Comparison of ENCODE assay signal across 28 mouse cellular contexts in genomic region chr16:88848558-88848957, GRCm38 (mm10). TPM values are rescaled to one million over a fixed set of nuclear protein-coding genes. Genes with fewer than 3 reads are reported as not detected.
A peak's percentile ranks its signal among the peaks of the same experiment; 100 is the strongest.
DNase-seq lines count a peak whose midpoint lies in the region; ATAC-seq and TF ChIP-seq lines count a peak whose summit lies in the region.
"Had no signal": no experiment of that assay in that cellular context is flagged by ENCODE, and none has a peak within 500 bp of the region (broad histone marks: within the 10 kb centered on the region; RNA-seq: fewer than 3 reads in every experiment).

No protein-coding gene starts in this region.

- ATAC-seq in liver, embryonic 13.5 days (ENCODE audit: low read depth) = 0 out of 2 replicates have a peak, but pooled peaks have one; percentile 31
- ATAC-seq in liver, embryonic 11.5 days (replicated peaks; ENCODE audit: low FRiP score) = no peak
- ATAC-seq in liver, embryonic 16.5 days (ENCODE audit: low read depth) = peak; percentile 54
- ATAC-seq in liver, embryonic 12.5 days = no peak
- ATAC-seq in liver, postnatal 0 days = peak; percentile 78
- ATAC-seq: activated CD4-positive, CD25-positive, alpha-beta regulatory T cell, adult 4 months; CD4-positive, CD25-positive, alpha-beta regulatory T cell, adult 4 months; Patski had no signal

- H3K27ac ChIP-seq in liver, adult 2 months (replicated peaks; ENCODE audit: insufficient read depth, low read depth, low read length) = no peak overlapping the region
- H3K27ac ChIP-seq in liver, embryonic 13.5 days = no peak overlapping the region
- H3K27ac ChIP-seq in liver, embryonic 11.5 days (ENCODE audit: low read depth, low read length) = no peak overlapping the region
- H3K27ac ChIP-seq in liver, embryonic 16.5 days (ENCODE audit: low read length) = no peak overlapping the region
- no peak overlapping the region for H3K27ac ChIP-seq in liver, embryonic 12.5 days
- peak overlapping the region; percentile 80 for H3K27ac ChIP-seq in liver, postnatal 0 days (ENCODE audit: low read depth)

- no peaks in the 10 kb centered on the region for H3K79me2 ChIP-seq in liver, adult 2 months (ENCODE audit: control insufficient read depth, insufficient read depth, low read length)

- H3K4me1 ChIP-seq in liver, adult 2 months (ENCODE audit: control insufficient read depth, insufficient read depth, low read length) = peaks cover 6% of the 10 kb centered on the region
- H3K4me1 ChIP-seq in liver, embryonic 13.5 days (replicated peaks) = no peaks in the 10 kb centered on the region
- H3K4me1 ChIP-seq in liver, embryonic 11.5 days (replicated peaks; ENCODE audit: control insufficient read depth, insufficient read depth, low read length) = no peaks in the 10 kb centered on the region
- H3K4me1 ChIP-seq in liver, embryonic 16.5 days (ENCODE audit: control insufficient read depth, low read depth, low read length) = no peaks in the 10 kb centered on the region
- H3K4me1 ChIP-seq in liver, embryonic 12.5 days = no peaks in the 10 kb centered on the region
- H3K4me1 ChIP-seq in liver, postnatal 0 days (ENCODE audit: insufficient read depth) = peaks cover 2% of the 10 kb centered on the region; the same call in 1 of the 2 replicates

- TF ChIP-seq CTCF in liver, adult 2 months (IDR thresholded peaks at IDR 0.05; ENCODE audit: low read depth, low read length) = no peak
- no peak for TF ChIP-seq CTCF in liver, postnatal 0 days (IDR thresholded peaks at IDR 0.05; ENCODE audit: low read depth)

- H3K9me3 ChIP-seq in liver, embryonic 13.5 days (replicated peaks) = no peaks in the 10 kb centered on the region
- no peaks in the 10 kb centered on the region for H3K9me3 ChIP-seq in liver, embryonic 11.5 days (ENCODE audit: control insufficient read depth, low read length)
- H3K9me3 ChIP-seq in liver, embryonic 16.5 days (replicated peaks; ENCODE audit: control insufficient read depth, low read length) = no peaks in the 10 kb centered on the region
- H3K9me3 ChIP-seq in liver, embryonic 12.5 days (replicated peaks) = no peaks in the 10 kb centered on the region
- H3K9me3 ChIP-seq in liver, postnatal 0 days (ENCODE audit: low read length) = no peaks in the 10 kb centered on the region

- no peak overlapping the region for H3K4me3 ChIP-seq in liver, adult 2 months (ENCODE audit: insufficient read depth, low read depth, low read length)
- no peak overlapping the region for H3K4me3 ChIP-seq in liver, embryonic 13.5 days (replicated peaks)
- H3K4me3 ChIP-seq in liver, embryonic 11.5 days (ENCODE audit: low read depth, low read length) = no peak overlapping the region
- no peak overlapping the region for H3K4me3 ChIP-seq in liver, embryonic 16.5 days (ENCODE audit: low read depth, low read length)
- no peak overlapping the region for H3K4me3 ChIP-seq in liver, embryonic 12.5 days
- H3K4me3 ChIP-seq in liver, postnatal 0 days (ENCODE audit: low read depth, low read length) = no peak overlapping the region

- no peak overlapping the region for H3K9ac ChIP-seq in liver, adult 2 months (ENCODE audit: low read depth, low read length)
- no peak overlapping the region for H3K9ac ChIP-seq in liver, embryonic 13.5 days
- no peak overlapping the region for H3K9ac ChIP-seq in liver, embryonic 11.5 days (ENCODE audit: low read depth, low read length)
- no peak overlapping the region for H3K9ac ChIP-seq in liver, embryonic 16.5 days (ENCODE audit: low read depth, low read length)
- no peak overlapping the region for H3K9ac ChIP-seq in liver, embryonic 12.5 days
- no peak overlapping the region for H3K9ac ChIP-seq in liver, postnatal 0 days (replicated peaks)

- TF ChIP-seq EP300 in liver, postnatal 0 days (IDR thresholded peaks at IDR 0.05; ENCODE audit: low read depth) = 0 out of 2 replicates have a peak, but pooled peaks have one; percentile 23

- no peak overlapping the region for H3K4me2 ChIP-seq in liver, embryonic 13.5 days
- H3K4me2 ChIP-seq in liver, embryonic 11.5 days = no peak overlapping the region
- H3K4me2 ChIP-seq in liver, embryonic 16.5 days (ENCODE audit: low read depth, low read length) = no peak overlapping the region
- no peak overlapping the region for H3K4me2 ChIP-seq in liver, embryonic 12.5 days
- no peak overlapping the region for H3K4me2 ChIP-seq in liver, postnatal 0 days (ENCODE audit: low read depth, low read length)

- no peaks in the 10 kb centered on the region for H3K27me3 ChIP-seq in liver, adult 2 months (ENCODE audit: control insufficient read depth, insufficient read depth, low read length)
- H3K27me3 ChIP-seq in liver, embryonic 13.5 days = no peaks in the 10 kb centered on the region
- no peaks in the 10 kb centered on the region for H3K27me3 ChIP-seq in liver, embryonic 11.5 days (replicated peaks; ENCODE audit: control insufficient read depth, insufficient read depth, low read length)
- H3K27me3 ChIP-seq in liver, embryonic 16.5 days (ENCODE audit: control insufficient read depth, insufficient read depth, low read depth, low read length) = no peaks in the 10 kb centered on the region
- H3K27me3 ChIP-seq in liver, embryonic 12.5 days (replicated peaks) = no peaks in the 10 kb centered on the region
- no peaks in the 10 kb centered on the region for H3K27me3 ChIP-seq in liver, postnatal 0 days (ENCODE audit: insufficient read depth, low read length)
- H3K27me3 ChIP-seq: CH12.LX had no signal

- TF ChIP-seq POLR2A in liver, adult 2 months (IDR thresholded peaks at IDR 0.05; ENCODE audit: extremely low read depth, insufficient read depth, low read length) = no peak

- H3K36me3 ChIP-seq in liver, adult 2 months (ENCODE audit: control insufficient read depth, insufficient read depth, low read length) = no peaks in the 10 kb centered on the region
- no peaks in the 10 kb centered on the region for H3K36me3 ChIP-seq in liver, embryonic 13.5 days
- no peaks in the 10 kb centered on the region for H3K36me3 ChIP-seq in liver, embryonic 11.5 days (ENCODE audit: control insufficient read depth, insufficient read depth, low read length)
- no peaks in the 10 kb centered on the region for H3K36me3 ChIP-seq in liver, embryonic 16.5 days (ENCODE audit: control insufficient read depth, insufficient read depth)
- no peaks in the 10 kb centered on the region for H3K36me3 ChIP-seq in liver, embryonic 12.5 days
- no peaks in the 10 kb centered on the region for H3K36me3 ChIP-seq in liver, postnatal 0 days (replicated peaks; ENCODE audit: insufficient read depth, low read length)
- H3K36me3 ChIP-seq: G1E had no signal

- WGBS in liver, adult 2 months = 29% methylated on average over 4 of the region's 4 CpGs
- 64% methylated on average over 4 of the region's 4 CpGs for WGBS in liver, embryonic 13.5 days (ENCODE audit: insufficient replicate concordance)
- 79% methylated on average over 4 of the region's 4 CpGs for WGBS in liver, embryonic 11.5 days
- WGBS in liver, embryonic 16.5 days (ENCODE audit: insufficient replicate concordance) = 52% methylated on average over 4 of the region's 4 CpGs
- WGBS in liver, embryonic 12.5 days (ENCODE audit: insufficient replicate concordance) = 64% methylated on average over 4 of the region's 4 CpGs
- 54% methylated on average over 4 of the region's 4 CpGs for WGBS in liver, postnatal 0 days (ENCODE audit: insufficient replicate concordance)

- peak; percentile 6 for DNase-seq in liver, adult 2 months (ENCODE audit: extremely low read depth, low read depth, low spot score)
- no peak for DNase-seq in liver
- DNase-seq in liver, embryonic 13.5 days = no peak
- DNase-seq in liver, embryonic 11.5 days (ENCODE audit: low spot score) = no peak
- no peak for DNase-seq in liver, postnatal 0 days
- DNase-seq in kidney, postnatal 25 days = no peak
- DNase-seq: adrenal gland, adult 2 months; adrenal gland, adult 8-10 months; adrenal gland, postnatal 10 days; adrenal gland, postnatal 14 days; adrenal gland, postnatal 25 days; adrenal gland, postnatal 36 days; B cell, adult 2 months; cerebellum, adult 11 months; cerebellum, adult 11-12 months had no signal

RNA-seq across cellular contexts. Expression of gene Krtap19-1, which starts 20.7 kb away (rescaled TPM):
- not detected in 2 replicates for total RNA-seq in liver, adult 2 months (2014; rRNA removed)
- not detected in 2 replicates for polyA plus RNA-seq in liver, adult 2 months (2012; rRNA removed)
- not detected in 2 replicates for polyA plus RNA-seq in liver, embryonic 13.5 days (2015; fragmentation: Nextera tagmentation; extraction: Ambion mirVana)
- not detected in 2 replicates for polyA plus RNA-seq in liver, embryonic 11.5 days (2014; fragmentation: Nextera tagmentation; extraction: Ambion mirVana)
- not detected in 2 replicates for polyA plus RNA-seq in liver, embryonic 16.5 days (2015; fragmentation: Nextera tagmentation; extraction: Ambion mirVana)
- not detected in 2 replicates for polyA plus RNA-seq in liver, embryonic 12.5 days (2016; fragmentation: Nextera tagmentation; extraction: Ambion mirVana)
- not detected in 2 replicates for polyA plus RNA-seq in liver, postnatal 0 days (2015; fragmentation: Nextera tagmentation; extraction: Ambion mirVana)
- total RNA-seq: adrenal gland, adult 18-20 months; adrenal gland, adult 2 months; adrenal gland, adult 8-10 months; adrenal gland, postnatal 10 days; adrenal gland, postnatal 14 days; adrenal gland, postnatal 25 days; adrenal gland, postnatal 36 days; adrenal gland, postnatal 4 days; CH12.LX; ES-E14; G1E; MEL had no signal
- polyA plus RNA-seq: activated CD4-positive, CD25-positive, alpha-beta regulatory T cell, adult 4 months; adrenal gland, adult 2 months; brain, embryonic 14.5 days; C2C12; CD4-positive, CD25-positive, alpha-beta regulatory T cell, adult 4 months; G1E; Patski had no signal

RNA-seq across cellular contexts. Expression of gene Krtap14, which starts 22.6 kb away (rescaled TPM):
- not detected in 2 replicates for total RNA-seq in liver, adult 2 months (2014; rRNA removed)
- not detected in 2 replicates for polyA plus RNA-seq in liver, adult 2 months (2012; rRNA removed)
- not detected in 2 replicates for polyA plus RNA-seq in liver, embryonic 13.5 days (2015; fragmentation: Nextera tagmentation; extraction: Ambion mirVana)
- not detected in 2 replicates for polyA plus RNA-seq in liver, embryonic 11.5 days (2014; fragmentation: Nextera tagmentation; extraction: Ambion mirVana)
- not detected in 2 replicates for polyA plus RNA-seq in liver, embryonic 16.5 days (2015; fragmentation: Nextera tagmentation; extraction: Ambion mirVana)
- polyA plus RNA-seq in liver, embryonic 12.5 days (2016; fragmentation: Nextera tagmentation; extraction: Ambion mirVana) = not detected in 2 replicates
- not detected in 2 replicates for polyA plus RNA-seq in liver, postnatal 0 days (2015; fragmentation: Nextera tagmentation; extraction: Ambion mirVana)
- total RNA-seq: adrenal gland, adult 18-20 months; adrenal gland, adult 2 months; adrenal gland, adult 8-10 months; adrenal gland, postnatal 10 days; adrenal gland, postnatal 14 days; adrenal gland, postnatal 25 days; adrenal gland, postnatal 36 days; adrenal gland, postnatal 4 days; CH12.LX; ES-E14; G1E; MEL had no signal
- polyA plus RNA-seq: activated CD4-positive, CD25-positive, alpha-beta regulatory T cell, adult 4 months; adrenal gland, adult 2 months; brain, embryonic 14.5 days; C2C12; CD4-positive, CD25-positive, alpha-beta regulatory T cell, adult 4 months; G1E; Patski had no signal

RNA-seq across cellular contexts. Expression of gene Krtap19-2, which starts 25.5 kb away (rescaled TPM):
- total RNA-seq in liver, adult 2 months (2014; rRNA removed) = not detected in 2 replicates
- not detected in 2 replicates for polyA plus RNA-seq in liver, adult 2 months (2012; rRNA removed)
- not detected in 2 replicates for polyA plus RNA-seq in liver, embryonic 13.5 days (2015; fragmentation: Nextera tagmentation; extraction: Ambion mirVana)
- polyA plus RNA-seq in liver, embryonic 11.5 days (2014; fragmentation: Nextera tagmentation; extraction: Ambion mirVana) = not detected in 2 replicates
- polyA plus RNA-seq in liver, embryonic 16.5 days (2015; fragmentation: Nextera tagmentation; extraction: Ambion mirVana) = not detected in 2 replicates
- polyA plus RNA-seq in liver, embryonic 12.5 days (2016; fragmentation: Nextera tagmentation; extraction: Ambion mirVana) = not detected in 2 replicates
- polyA plus RNA-seq in liver, postnatal 0 days (2015; fragmentation: Nextera tagmentation; extraction: Ambion mirVana) = not detected in 2 replicates
- total RNA-seq: adrenal gland, adult 18-20 months; adrenal gland, adult 2 months; adrenal gland, adult 8-10 months; adrenal gland, postnatal 10 days; adrenal gland, postnatal 14 days; adrenal gland, postnatal 25 days; adrenal gland, postnatal 36 days; adrenal gland, postnatal 4 days; CH12.LX; ES-E14; G1E; MEL had no signal
- polyA plus RNA-seq: activated CD4-positive, CD25-positive, alpha-beta regulatory T cell, adult 4 months; adrenal gland, adult 2 months; brain, embryonic 14.5 days; C2C12; CD4-positive, CD25-positive, alpha-beta regulatory T cell, adult 4 months; G1E; Patski had no signal

RNA-seq across cellular contexts. Expression of gene Krtap15, which starts 28.5 kb away (rescaled TPM):
- total RNA-seq in liver, adult 2 months (2014; rRNA removed) = not detected in 2 replicates
- not detected in 2 replicates for polyA plus RNA-seq in liver, adult 2 months (2012; rRNA removed)
- not detected in 2 replicates for polyA plus RNA-seq in liver, embryonic 13.5 days (2015; fragmentation: Nextera tagmentation; extraction: Ambion mirVana)
- 0.22 TPM in 1 of 2 replicates, not detected in the other for polyA plus RNA-seq in liver, embryonic 11.5 days (2014; fragmentation: Nextera tagmentation; extraction: Ambion mirVana)
- not detected in 2 replicates for polyA plus RNA-seq in liver, embryonic 16.5 days (2015; fragmentation: Nextera tagmentation; extraction: Ambion mirVana)
- polyA plus RNA-seq in liver, embryonic 12.5 days (2016; fragmentation: Nextera tagmentation; extraction: Ambion mirVana) = not detected in 2 replicates
- polyA plus RNA-seq in liver, postnatal 0 days (2015; fragmentation: Nextera tagmentation; extraction: Ambion mirVana) = not detected in 2 replicates
- total RNA-seq: adrenal gland, adult 18-20 months; adrenal gland, adult 2 months; adrenal gland, adult 8-10 months; adrenal gland, postnatal 10 days; adrenal gland, postnatal 14 days; adrenal gland, postnatal 25 days; adrenal gland, postnatal 36 days; adrenal gland, postnatal 4 days; CH12.LX; ES-E14; G1E; MEL had no signal
- polyA plus RNA-seq: activated CD4-positive, CD25-positive, alpha-beta regulatory T cell, adult 4 months; adrenal gland, adult 2 months; brain, embryonic 14.5 days; C2C12; CD4-positive, CD25-positive, alpha-beta regulatory T cell, adult 4 months; G1E; Patski had no signal

RNA-seq across cellular contexts. Expression of gene Krtap19-3, which starts 29.3 kb away (rescaled TPM):
- total RNA-seq in liver, adult 2 months (2014; rRNA removed) = not detected in 2 replicates
- polyA plus RNA-seq in liver, adult 2 months (2012; rRNA removed) = not detected in 2 replicates
- not detected in 2 replicates for polyA plus RNA-seq in liver, embryonic 13.5 days (2015; fragmentation: Nextera tagmentation; extraction: Ambion mirVana)
- polyA plus RNA-seq in liver, embryonic 11.5 days (2014; fragmentation: Nextera tagmentation; extraction: Ambion mirVana) = not detected in 2 replicates
- not detected in 2 replicates for polyA plus RNA-seq in liver, embryonic 16.5 days (2015; fragmentation: Nextera tagmentation; extraction: Ambion mirVana)
- not detected in 2 replicates for polyA plus RNA-seq in liver, embryonic 12.5 days (2016; fragmentation: Nextera tagmentation; extraction: Ambion mirVana)
- not detected in 2 replicates for polyA plus RNA-seq in liver, postnatal 0 days (2015; fragmentation: Nextera tagmentation; extraction: Ambion mirVana)
- total RNA-seq: adrenal gland, adult 18-20 months; adrenal gland, adult 2 months; adrenal gland, adult 8-10 months; adrenal gland, postnatal 10 days; adrenal gland, postnatal 14 days; adrenal gland, postnatal 25 days; adrenal gland, postnatal 36 days; adrenal gland, postnatal 4 days; CH12.LX; ES-E14; G1E; MEL had no signal
- polyA plus RNA-seq: activated CD4-positive, CD25-positive, alpha-beta regulatory T cell, adult 4 months; adrenal gland, adult 2 months; brain, embryonic 14.5 days; C2C12; CD4-positive, CD25-positive, alpha-beta regulatory T cell, adult 4 months; G1E; Patski had no signal

Comparison
In these comparisons a context has a peak if more than half of its experiments do, and no peak if none do; other contexts are left out.
1. ATAC-seq: peak in liver, embryonic 13.5 days (single experiment), liver, embryonic 16.5 days (single experiment) and liver, postnatal 0 days (single experiment); none in liver, embryonic 11.5 days (single experiment) and liver, embryonic 12.5 days (single experiment).